Mouse (Mus musculus): Measurements from ENCODE around the gene Sh3tc1. TPM values are rescaled to one million over a fixed set of nuclear protein-coding genes. Genes with fewer than 3 reads are reported as not detected.

Sh3tc1 gene
- total and polyA plus RNA-seq, 2 experiments from 2014 or later = 9.4 to 11.4 TPM

DNA sequence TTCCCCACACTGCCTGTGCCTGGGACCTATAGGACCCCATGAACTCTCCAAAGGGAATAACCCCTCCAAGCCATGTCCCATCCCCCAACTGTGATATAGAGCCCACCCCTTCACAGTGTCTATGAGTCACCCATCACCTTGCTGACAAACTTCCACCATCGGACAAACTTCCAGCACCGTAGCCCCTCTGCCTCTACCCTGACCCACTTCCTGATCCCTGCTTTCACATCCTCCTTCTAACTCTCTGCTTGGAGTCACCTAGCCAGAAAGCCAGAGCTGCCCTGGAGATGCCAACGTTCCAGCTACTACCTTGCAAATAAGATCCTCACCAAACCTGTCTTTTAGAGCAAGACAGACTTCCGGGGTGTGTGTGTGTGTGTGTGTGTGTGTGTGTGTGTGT is 46.1 kb downstream of the Sh3tc1 start:
- H3K4me3 ChIP-seq (ENCODE audit: low read depth, low read length) = no peak overlapping the region
- no peak overlapping the region for H3K27ac ChIP-seq (ENCODE audit: low read depth)
- no peaks in the 10 kb centered on the region for H3K27me3 ChIP-seq (ENCODE audit: control insufficient read depth, insufficient read depth, low read length)
- no peaks in the 10 kb centered on the region for H3K36me3 ChIP-seq (replicated peaks; ENCODE audit: control insufficient read depth, insufficient read depth, low read length)
- no peaks in the 10 kb centered on the region for H3K9me3 ChIP-seq (replicated peaks; ENCODE audit: control insufficient read depth, low read length)
- H3K9ac ChIP-seq (replicated peaks; ENCODE audit: low read depth, low read length) = no peak overlapping the region
- H3K4me2 ChIP-seq (ENCODE audit: low read depth, low read length) = no peak overlapping the region
- DNase-seq (ENCODE audit: low spot score) = no peak
- no peak for ATAC-seq (ENCODE audit: insufficient read depth, low read depth)
- no peak for TF ChIP-seq EP300 (IDR thresholded peaks at IDR 0.05; ENCODE audit: low read depth)
- 72% methylated on average over 4 of the region's 4 CpGs for WGBS
- H3K4me1 ChIP-seq (ENCODE audit: control insufficient read depth, insufficient read depth) = peaks cover 25% of the 10 kb centered on the region

- Histone ChIP-seq H3K4me3 (ENCODE audit: low read depth, low read length) (no peak overlapping the region), H3K36me3 (replicated peaks; ENCODE audit: control insufficient read depth, insufficient read depth, low read length) (no peaks in the 10 kb centered on the region), H3K9me3 (replicated peaks; ENCODE audit: control insufficient read depth, low read length) (no peaks in the 10 kb centered on the region), H3K9ac (replicated peaks; ENCODE audit: low read depth, low read length) (no peak overlapping the region), H3K4me1 (ENCODE audit: control insufficient read depth, insufficient read depth) (peaks cover 39% of the 10 kb centered on the region), H3K4me2 (ENCODE audit: low read depth, low read length) (no peak overlapping the region), H3K27ac (ENCODE audit: low read depth) (no peak overlapping the region), H3K27me3 (ENCODE audit: control insufficient read depth, insufficient read depth, low read length) (no peaks in the 10 kb centered on the region)
- TF ChIP-seq CTCF (IDR thresholded peaks at IDR 0.05; ENCODE audit: low read depth) = no peak
- TF ChIP-seq EP300 (IDR thresholded peaks at IDR 0.05; ENCODE audit: low read depth) = no peak
- DNase-seq (ENCODE audit: low spot score) = no peak
- no peak for ATAC-seq (ENCODE audit: insufficient read depth, low read depth)
- 29% methylated on average over 11 of the region's 11 CpGs for WGBS
Measured at GRCm38 (mm10) chr5:35691246-35691645, 48.5 kb downstream of the Sh3tc1 start.

- Histone ChIP-seq H3K4me2 (ENCODE audit: low read depth, low read length) (no peak overlapping the region), H3K4me3 (ENCODE audit: low read depth, low read length) (no peak overlapping the region), H3K9me3 (replicated peaks; ENCODE audit: control insufficient read depth, low read length) (no peaks in the 10 kb centered on the region), H3K27ac (ENCODE audit: low read depth) (no peak overlapping the region), H3K27me3 (ENCODE audit: control insufficient read depth, insufficient read depth, low read length) (no peaks in the 10 kb centered on the region), H3K4me1 (ENCODE audit: control insufficient read depth, insufficient read depth) (peaks cover 39% of the 10 kb centered on the region), H3K9ac (replicated peaks; ENCODE audit: low read depth, low read length) (no peak overlapping the region), H3K36me3 (replicated peaks; ENCODE audit: control insufficient read depth, insufficient read depth, low read length) (no peaks in the 10 kb centered on the region)
- DNase-seq (ENCODE audit: low spot score) (no peak), ATAC-seq (ENCODE audit: insufficient read depth, low read depth) (no peak)
- TF ChIP-seq CTCF (IDR thresholded peaks at IDR 0.05; ENCODE audit: low read depth) (no peak), EP300 (IDR thresholded peaks at IDR 0.05; ENCODE audit: low read depth) (no peak)
- 56% methylated on average over 8 of the region's 8 CpGs for WGBS
Measured at GRCm38 (mm10) chr5:35690485-35691165, 49.2 kb downstream of the Sh3tc1 start.

- H3K36me3 ChIP-seq (replicated peaks; ENCODE audit: control insufficient read depth, insufficient read depth, low read length) = no peaks in the 10 kb centered on the region
- H3K4me2 ChIP-seq (ENCODE audit: low read depth, low read length) = no peak overlapping the region
- H3K9me3 ChIP-seq (replicated peaks; ENCODE audit: control insufficient read depth, low read length) = no peaks in the 10 kb centered on the region
- ATAC-seq (ENCODE audit: insufficient read depth, low read depth) (no peak), DNase-seq (ENCODE audit: low spot score) (no peak)
- H3K9ac ChIP-seq (replicated peaks; ENCODE audit: low read depth, low read length) = no peak overlapping the region
- H3K27me3 ChIP-seq (ENCODE audit: control insufficient read depth, insufficient read depth, low read length) = no peaks in the 10 kb centered on the region
- H3K4me1 ChIP-seq (ENCODE audit: control insufficient read depth, insufficient read depth) = peaks cover 39% of the 10 kb centered on the region
- H3K27ac ChIP-seq (ENCODE audit: low read depth) = no peak overlapping the region
- TF ChIP-seq CTCF (IDR thresholded peaks at IDR 0.05; ENCODE audit: low read depth) (no peak), EP300 (IDR thresholded peaks at IDR 0.05; ENCODE audit: low read depth) (no peak)
- no peak overlapping the region for H3K4me3 ChIP-seq (ENCODE audit: low read depth, low read length)
Measured at GRCm38 (mm10) chr5:35689374-35689773, 50.4 kb downstream of the Sh3tc1 start.

DNA sequence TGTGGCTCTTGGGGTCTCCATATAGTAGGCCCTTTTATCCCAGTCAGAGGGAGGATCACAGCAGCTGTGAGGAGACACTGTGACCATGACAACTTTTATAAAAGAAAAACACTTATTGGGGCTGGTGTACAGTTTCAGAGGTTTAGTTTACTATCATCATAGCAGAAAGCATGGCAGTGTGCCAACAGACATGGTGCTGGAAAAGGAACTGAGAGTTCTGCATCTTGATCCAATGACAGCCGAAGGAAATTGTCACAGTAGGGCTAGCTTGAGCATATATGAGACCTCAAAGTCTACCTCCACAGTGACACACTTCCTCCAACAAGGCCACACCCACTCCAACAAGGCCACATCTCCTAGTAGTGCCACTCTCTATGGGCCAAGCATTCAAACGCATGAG is 50.9 kb downstream of the Sh3tc1 start:
- Histone ChIP-seq H3K4me3 (ENCODE audit: low read depth, low read length) (no peak overlapping the region), H3K9me3 (replicated peaks; ENCODE audit: control insufficient read depth, low read length) (no peaks in the 10 kb centered on the region), H3K36me3 (replicated peaks; ENCODE audit: control insufficient read depth, insufficient read depth, low read length) (no peaks in the 10 kb centered on the region), H3K27me3 (ENCODE audit: control insufficient read depth, insufficient read depth, low read length) (no peaks in the 10 kb centered on the region), H3K27ac (ENCODE audit: low read depth) (no peak overlapping the region), H3K4me2 (ENCODE audit: low read depth, low read length) (no peak overlapping the region), H3K9ac (replicated peaks; ENCODE audit: low read depth, low read length) (no peak overlapping the region), H3K4me1 (ENCODE audit: control insufficient read depth, insufficient read depth) (peaks cover 39% of the 10 kb centered on the region)
- no peak for DNase-seq (ENCODE audit: low spot score)
- TF ChIP-seq EP300 (IDR thresholded peaks at IDR 0.05; ENCODE audit: low read depth) = no peak
- no peak for TF ChIP-seq CTCF (IDR thresholded peaks at IDR 0.05; ENCODE audit: low read depth)
- WGBS = 60% methylated on average over 2 of the region's 2 CpGs
- ATAC-seq (ENCODE audit: insufficient read depth, low read depth) = no peak

- peak; percentile 62 for ATAC-seq (ENCODE audit: insufficient read depth, low read depth)
- DNase-seq (ENCODE audit: low spot score) = peak; percentile 45
- Histone ChIP-seq H3K4me1 (ENCODE audit: control insufficient read depth, insufficient read depth) (peaks cover 39% of the 10 kb centered on the region), H3K27ac (ENCODE audit: low read depth) (peak overlapping the region; percentile 60), H3K9ac (replicated peaks; ENCODE audit: low read depth, low read length) (no peak overlapping the region; the same call in 1 of the 2 replicates), H3K4me2 (ENCODE audit: low read depth, low read length) (no peak overlapping the region), H3K4me3 (ENCODE audit: low read depth, low read length) (no peak overlapping the region), H3K9me3 (replicated peaks; ENCODE audit: control insufficient read depth, low read length) (no peaks in the 10 kb centered on the region), H3K36me3 (replicated peaks; ENCODE audit: control insufficient read depth, insufficient read depth, low read length) (no peaks in the 10 kb centered on the region), H3K27me3 (ENCODE audit: control insufficient read depth, insufficient read depth, low read length) (no peaks in the 10 kb centered on the region)
- WGBS = 26% methylated on average over 5 of the region's 5 CpGs
- TF ChIP-seq EP300 (IDR thresholded peaks at IDR 0.05; ENCODE audit: low read depth) = no peak
- no peak for TF ChIP-seq CTCF (IDR thresholded peaks at IDR 0.05; ENCODE audit: low read depth)
Measured at GRCm38 (mm10) chr5:35687098-35687497, 52.7 kb downstream of the Sh3tc1 start.

All from heart, postnatal 0 days (tissue).